ENCODE assay signal across 17 mouse cellular contexts in genomic region chr4:93713711-93714110, GRCm38 (mm10).
DNase-seq lines count a peak whose midpoint lies in the region; ATAC-seq lines count a peak whose summit lies in the region.
"Had no signal": no experiment of that assay in that cellular context is flagged by ENCODE, and none has a peak within 500 bp of the region (broad histone marks: within the 10 kb centered on the region; RNA-seq: fewer than 3 reads in every experiment).

No protein-coding gene starts in this region.

- no peak for DNase-seq in cerebellum, adult 11 months
- DNase-seq in heart, adult 18-20 months: peak; percentile 16 to 67
- no peak for DNase-seq in heart, postnatal 4 days
- DNase-seq in adrenal gland, adult 8-10 months: peak; percentile 10
- DNase-seq in cerebellum, postnatal 14 days: peak; percentile 8 to 26
- no peak for DNase-seq in retina, postnatal 1 day
- no peak for DNase-seq in layer of hippocampus, adult 8-10 months (ENCODE audit: low spot score in 2 of 2)
- DNase-seq: gastrocnemius, postnatal 25 days; kidney, adult 2 months; kidney, postnatal 10 days; liver; right cerebral cortex, adult 18-20 months; thymus, adult 18-20 months had no signal

- ATAC-seq in cerebellum, adult (ENCODE audit: insufficient number of reproducible peaks, low FRiP score, low TSS enrichment): peak; percentile 36
- ATAC-seq: forebrain, embryonic 13.5 days; inflammation-experienced regulatory T-cells, adult 6 months; lung, postnatal 0 days had no signal

Comparison
In these comparisons a context has a peak if more than half of its experiments do, and no peak if none do; other contexts are left out.
1. DNase-seq: peak in heart, adult 18-20 months (2 of 2), adrenal gland, adult 8-10 months (single experiment) and cerebellum, postnatal 14 days (2 of 2); none in cerebellum, adult 11 months (single experiment), heart, postnatal 4 days (single experiment), retina, postnatal 1 day (single experiment) and layer of hippocampus, adult 8-10 months (0 of 2).